Mouse (Mus musculus): ENCODE results near the gene Idua. TPM values are rescaled to one million over a fixed set of nuclear protein-coding genes. Genes with fewer than 3 reads are reported as not detected.

Gene Idua
- total RNA-seq, 2 experiments from 2014 or later: 13.8 to 18.8 TPM

DNA sequence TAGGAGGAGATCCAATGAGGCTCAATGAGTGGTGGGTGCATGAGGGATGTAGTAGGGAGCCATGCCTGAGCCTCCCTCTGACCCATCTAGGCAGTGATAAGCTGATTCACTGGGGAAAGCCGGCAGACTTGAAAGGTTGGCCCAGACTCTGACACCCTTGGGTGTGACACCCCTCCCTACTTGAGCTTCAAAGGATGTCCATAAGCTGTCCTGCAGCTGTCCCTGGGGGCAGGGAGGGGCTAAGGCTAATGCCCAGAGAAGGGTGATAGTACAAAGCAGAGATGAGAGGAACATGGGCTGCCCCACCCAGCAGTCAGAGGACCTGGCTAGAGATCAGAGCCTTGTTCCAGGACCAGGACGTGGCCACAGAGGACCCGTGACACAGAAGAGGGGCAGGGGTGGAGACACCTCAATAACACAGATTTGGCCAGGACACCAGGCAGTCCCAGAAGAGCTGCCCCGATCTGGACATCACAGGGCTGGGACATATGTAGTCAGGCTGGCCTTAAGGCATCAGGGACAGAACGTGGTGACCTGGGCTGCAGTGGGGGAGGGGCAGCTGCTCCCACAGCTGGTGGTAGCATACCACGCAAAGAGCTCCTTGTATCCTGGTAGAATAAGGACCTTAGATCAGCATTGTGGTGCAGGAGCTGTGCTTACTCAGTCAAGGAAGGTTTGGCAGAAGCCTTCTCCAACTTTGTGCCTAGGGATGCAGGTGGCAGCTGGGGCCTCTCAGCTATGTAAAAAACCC, 49.0 kb downstream of the Idua start:
- intact Hi-C loops (cut with DNase I): no loop called here
- no peak for DNase-seq (ENCODE audit: low spot score in 2 of 2)

DNA sequence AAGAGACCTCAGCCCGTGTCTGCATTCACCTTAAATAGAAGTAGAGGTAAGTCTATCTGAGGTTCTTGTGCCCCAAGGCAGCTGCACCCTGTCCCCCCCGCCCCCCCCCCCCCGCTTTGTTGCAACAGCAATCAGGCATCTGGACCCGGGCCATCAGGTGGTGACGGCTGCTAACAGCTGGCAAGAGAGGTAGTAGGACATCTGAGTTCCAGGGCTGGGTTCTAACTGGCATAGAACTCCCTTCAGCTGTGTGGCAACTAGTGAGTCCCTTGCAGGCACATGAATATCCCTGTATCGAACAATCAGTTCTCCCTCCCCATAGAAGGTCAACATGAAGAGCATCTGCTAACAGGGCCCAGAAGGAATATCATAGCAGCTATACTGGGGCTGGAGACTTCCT, 51.8 kb downstream of the Idua start:
- DNase-seq (ENCODE audit: low spot score in 2 of 2): no peak
- intact Hi-C loops (cut with DNase I): no loop called here

DNA sequence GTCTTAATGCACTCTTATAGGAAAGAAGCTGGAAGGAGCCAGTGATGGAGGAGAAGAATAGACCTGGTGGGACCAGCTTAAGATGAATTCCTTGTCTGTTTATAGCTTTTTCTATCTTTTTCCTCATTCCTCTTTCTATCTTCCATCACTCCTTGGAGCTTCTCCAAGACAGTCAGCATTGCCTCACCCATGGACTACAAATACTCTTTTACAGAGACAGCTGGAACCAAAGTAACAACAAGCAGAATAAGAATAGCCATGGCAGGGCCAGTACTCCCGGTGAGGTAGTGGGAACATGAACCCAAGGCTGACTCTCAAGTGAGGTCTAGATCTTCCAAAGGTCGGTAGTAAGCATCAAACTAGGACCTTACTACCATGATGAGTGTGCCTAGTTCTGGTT, 53.0 kb downstream of the Idua start:
- DNase-seq (ENCODE audit: low spot score in 2 of 2): peak in 1 of 2 experiments; percentile 0
- intact Hi-C loops (cut with DNase I): no loop called here

DNA sequence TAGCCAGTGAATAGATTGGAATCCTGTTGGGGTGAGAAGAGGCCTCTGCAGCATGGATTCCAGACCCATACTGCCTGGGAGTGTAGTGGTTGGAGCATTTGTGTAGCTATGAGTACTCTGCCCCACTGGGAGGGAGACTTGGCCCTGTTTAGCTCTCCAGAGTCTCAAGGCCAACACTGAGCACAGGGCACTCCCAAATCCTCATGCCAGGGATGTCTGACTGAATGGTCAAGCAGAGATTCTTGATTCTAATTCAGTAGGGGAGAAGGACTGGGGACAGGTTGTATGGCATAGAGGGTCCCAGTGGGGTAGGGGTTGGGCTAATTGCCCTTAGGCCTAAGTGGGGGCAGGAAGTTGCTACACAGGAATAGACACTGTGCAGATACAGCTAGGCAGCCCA, 53.6 kb downstream of the Idua start:
- peak in 1 of 2 experiments; percentile 2 for DNase-seq (ENCODE audit: low spot score in 2 of 2)
- intact Hi-C loops (cut with DNase I): no loop called here

DNA sequence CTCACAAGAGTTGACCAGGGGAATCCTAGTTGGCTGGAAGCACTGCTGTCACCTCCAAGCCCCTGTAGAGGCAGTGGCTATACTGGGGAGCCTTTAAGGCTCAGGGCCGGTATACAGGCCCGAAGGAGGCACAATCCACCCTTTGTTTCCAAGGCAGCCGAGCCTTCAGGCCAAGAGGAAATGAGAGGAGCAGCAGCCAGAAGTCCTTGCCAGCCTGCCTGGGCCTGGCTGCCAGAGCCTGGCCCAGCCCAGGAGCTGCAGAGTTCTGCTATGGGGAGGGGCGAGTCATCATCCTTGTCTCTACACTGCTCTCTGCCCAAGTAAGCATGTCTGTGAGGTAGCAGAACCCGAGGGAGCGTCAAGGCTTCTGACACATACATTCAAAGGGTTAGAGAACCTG, 54.0 kb downstream of the Idua start:
- DNase-seq (ENCODE audit: low spot score in 2 of 2): peak in 1 of 2 experiments; percentile 22
- intact Hi-C loops (cut with DNase I): no loop called here

DNA sequence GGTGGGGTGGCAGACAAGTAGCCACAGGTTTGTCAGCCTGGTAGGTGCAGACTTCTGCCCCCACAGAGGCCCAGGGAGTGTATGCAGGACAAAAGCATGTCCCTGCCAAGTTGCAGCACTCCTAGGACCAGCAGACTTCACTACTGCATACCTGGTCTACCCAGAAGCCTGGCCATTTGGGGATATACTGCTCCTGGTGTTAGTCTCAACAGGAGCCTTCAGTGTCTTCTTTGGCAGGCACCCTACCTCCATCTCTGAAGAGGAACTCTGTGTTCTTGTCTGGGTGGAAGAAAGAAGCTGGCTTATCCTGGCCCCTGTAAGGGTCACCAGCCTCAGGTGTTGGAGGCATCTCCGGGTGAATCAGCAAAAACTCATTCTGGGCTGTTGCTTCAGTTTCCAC, 55.8 kb downstream of the Idua start:
- intact Hi-C loops (cut with DNase I): no loop called here
- DNase-seq (ENCODE audit: low spot score in 2 of 2): peak in 1 of 2 experiments; percentile 2

DNA sequence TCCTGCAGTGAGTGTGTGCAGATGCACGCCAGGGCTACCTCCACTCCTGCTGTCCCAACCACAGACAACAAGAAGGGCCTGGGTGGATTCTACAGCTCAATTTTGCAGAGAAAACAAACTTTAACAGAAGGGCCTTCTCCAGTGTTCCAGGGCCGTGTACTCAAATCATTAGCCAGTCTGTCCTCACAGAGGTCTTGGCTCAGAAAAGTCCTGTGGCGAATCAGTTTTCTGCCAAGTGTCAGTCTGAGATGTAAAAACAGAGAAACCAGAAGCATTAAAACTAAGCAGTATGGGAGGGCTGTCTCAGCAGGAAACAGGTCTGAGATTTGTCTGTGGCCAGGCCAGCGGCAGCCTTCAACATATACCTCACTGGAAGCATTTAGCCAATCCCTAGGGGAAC, 57.9 kb downstream of the Idua start:
- intact Hi-C loops (cut with DNase I): no loop called here
- peak in 1 of 2 experiments; percentile 3 for DNase-seq (ENCODE audit: low spot score in 2 of 2)

DNA sequence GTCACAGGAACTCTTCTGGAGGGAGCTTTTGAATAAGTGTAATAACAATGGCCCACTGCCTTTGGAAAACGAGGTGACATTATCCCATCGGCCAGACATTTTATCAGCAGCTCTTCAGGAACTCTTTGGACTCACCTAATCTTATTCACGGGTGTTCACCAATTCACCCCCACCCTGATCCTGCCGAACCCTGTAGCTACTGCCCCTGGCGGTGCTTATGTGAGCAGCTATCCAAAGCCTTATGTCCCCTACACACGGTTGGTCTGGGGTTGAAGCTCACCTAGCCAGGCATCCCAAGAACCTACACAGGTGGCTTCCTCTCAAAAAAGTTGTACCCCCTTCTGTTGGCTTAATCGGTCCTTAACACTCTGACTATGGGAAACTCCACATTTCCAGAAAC, 59.6 kb downstream of the Idua start:
- no peak for DNase-seq (ENCODE audit: low spot score in 2 of 2)
- intact Hi-C loops (cut with DNase I): no loop called here

DNA sequence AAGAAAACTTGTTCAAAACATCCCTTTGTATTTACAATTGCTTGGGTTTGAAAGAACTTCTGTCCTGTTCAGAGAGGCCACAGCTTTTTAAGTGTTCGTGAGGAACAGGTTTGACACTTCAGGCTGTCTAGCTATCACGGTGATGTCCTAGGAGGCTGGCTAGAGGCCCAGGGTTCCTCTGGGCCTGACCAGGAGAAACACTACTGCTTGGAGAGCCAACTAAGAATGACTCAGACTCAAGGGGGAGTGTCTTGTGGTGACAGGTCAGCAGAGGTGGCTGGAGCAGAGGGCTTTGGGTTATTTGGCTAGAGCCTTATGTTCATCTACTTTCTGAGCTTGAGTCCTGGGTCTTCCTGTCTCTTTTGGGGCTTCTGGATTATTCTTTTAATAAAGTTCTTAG, 63.9 kb downstream of the Idua start:
- intact Hi-C loops (cut with DNase I): no loop called here
- DNase-seq (ENCODE audit: low spot score in 2 of 2): no peak

DNA sequence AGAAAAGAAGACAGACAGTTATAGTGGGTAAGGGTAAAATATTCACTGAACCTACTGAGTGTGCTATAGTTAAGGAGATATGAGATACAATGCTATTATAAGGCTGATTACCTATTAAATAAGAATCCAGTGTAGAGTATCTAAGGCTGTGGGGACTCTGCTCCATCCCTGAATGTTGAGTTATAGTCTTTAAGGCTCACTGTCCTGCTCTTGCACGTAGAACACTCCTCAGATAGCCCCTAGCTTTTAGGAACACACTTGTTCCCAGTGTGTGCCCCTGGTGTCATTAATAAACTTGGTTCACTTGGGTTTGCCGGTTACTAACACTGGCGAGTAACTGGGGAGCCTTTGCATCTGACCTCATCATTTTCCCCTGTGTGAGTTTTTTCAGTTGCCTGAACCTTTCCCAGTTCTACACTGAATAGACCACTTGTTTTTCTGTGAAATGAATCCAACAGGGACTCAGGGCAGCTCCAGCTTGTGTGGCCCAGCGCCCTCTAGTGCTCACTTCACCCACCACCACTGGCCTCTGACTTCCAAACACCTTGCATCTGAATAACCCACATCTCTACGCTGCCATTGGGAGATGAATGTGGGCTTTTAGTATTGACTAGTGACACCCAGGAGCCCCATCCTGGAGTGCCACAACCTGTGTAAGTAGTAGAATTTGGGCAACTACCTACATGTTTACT, 66.6 kb downstream of the Idua start:
- DNase-seq (ENCODE audit: low spot score in 2 of 2): peak; percentile 51 to 61
- intact Hi-C loops (cut with DNase I): loop anchor here (2.0 kb wide), 2 partner anchors 34 to 58 kb away; partner anchors contain the start of genes Dgkq and Fgfrl1

DNA sequence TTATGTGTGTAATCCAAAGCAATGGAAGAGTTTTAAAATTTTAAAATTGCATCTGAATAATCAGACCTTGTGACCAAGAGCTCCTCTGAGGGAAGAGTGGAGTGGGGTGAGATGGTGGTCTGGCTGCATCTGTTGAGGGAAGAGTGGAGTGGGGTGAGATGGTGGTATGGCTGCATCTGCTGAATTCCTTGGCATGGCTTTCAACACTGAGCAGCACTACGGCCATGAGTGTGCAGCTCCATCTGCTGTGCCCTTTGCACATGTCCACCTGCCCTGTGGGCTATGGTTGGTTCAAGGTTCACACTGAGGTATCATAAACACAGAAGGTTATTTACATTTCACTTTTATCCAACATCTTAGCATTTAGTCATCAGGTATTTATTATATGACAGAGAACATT, 67.3 kb downstream of the Idua start:
- DNase-seq (ENCODE audit: low spot score in 2 of 2): no peak
- intact Hi-C loops (cut with DNase I): loop anchor here (2.0 kb wide), 2 partner anchors 35 to 59 kb away; partner anchors contain the start of genes Dgkq and Fgfrl1

Other genes with a start within 250 kb of the Idua start
- 100 to 1,000 TPM; 230 to 258 TPM for gene Atp5k, start 225.9 kb upstream of the Idua start, total RNA-seq (2021)
- under 1 TPM; 0.94 to 0.97 TPM for gene Mfsd7a, start 211.4 kb upstream of the Idua start, total RNA-seq (2021)
- gene Pcgf3, start 199.1 kb upstream of the Idua start, total RNA-seq (2021): 10 to 100 TPM; 51.8 to 56.5 TPM
- 100 to 1,000 TPM; 644 to 792 TPM for gene Cplx1, start 110.3 kb upstream of the Idua start, total RNA-seq (2021)
- gene Gak, start 30.6 kb upstream of the Idua start, total RNA-seq (2021): 10 to 100 TPM; 98.1 to 98.8 TPM
- 10 to 100 TPM; 40.7 to 41.4 TPM for gene Tmem175, start 30.6 kb upstream of the Idua start, total RNA-seq (2021)
- gene Dgkq, start 9.3 kb downstream of the Idua start, total RNA-seq (2021): 10 to 100 TPM; 40.5 to 57.7 TPM
- under 1 TPM; 0.93 to 0.94 TPM for gene Slc26a1, start 15.2 kb downstream of the Idua start, total RNA-seq (2021)
- gene Fgfrl1, start 32.1 kb downstream of the Idua start, total RNA-seq (2021): 10 to 100 TPM; 16.4 to 23.8 TPM
- gene Rnf212, start 114.7 kb downstream of the Idua start, total RNA-seq (2021): not detected
- gene Tmed11, start 135.0 kb downstream of the Idua start, total RNA-seq (2021): not detected
- gene Vmn2r8, start 148.5 kb downstream of the Idua start, total RNA-seq (2021): not detected
- gene Vmn2r9, start 192.3 kb downstream of the Idua start, total RNA-seq (2021): not detected